Mouse (Mus musculus) thymus, adult 2 months (tissue): ENCODE data around the gene Pla1a. TPM values are rescaled to one million over a fixed set of nuclear protein-coding genes. Genes with fewer than 3 reads are reported as not detected.

ENCODE experiments used
- DNase-seq: peaks from one replicate; pipeline ENCODE4 v3.0.0; 2021
- H3K27ac ChIP-seq: fragments of 200-500 bp; 2 replicates; pipeline ENCODE4 v1.5.1; 2012; ENCODE audit warnings: low read length, control low read depth; ENCODE audit not compliant: control insufficient read depth, insufficient read depth
- H3K27me3 ChIP-seq: fragments of 200-500 bp; 2 replicates; pipeline ENCODE4 v1.6.1; 2012; ENCODE audit warnings: mild to moderate bottlenecking, low read length, moderate library complexity, mixed read lengths; ENCODE audit not compliant: control insufficient read depth, insufficient read depth
- H3K36me3 ChIP-seq: fragments of 200-500 bp; 2 replicates; pipeline ENCODE4 v1.6.1; 2012; ENCODE audit warnings: mild to moderate bottlenecking, low read length, moderate library complexity; ENCODE audit not compliant: control insufficient read depth, insufficient read depth
- H3K4me1 ChIP-seq: fragments of 200-500 bp; replicated peaks from 2 replicates; pipeline ENCODE4 v1.6.1; 2012; ENCODE audit warnings: low read length; ENCODE audit not compliant: control insufficient read depth, insufficient read depth
- H3K4me3 ChIP-seq: fragments of 200-500 bp; 2 replicates; pipeline ENCODE4 v1.5.1; 2012; ENCODE audit warnings: mild to moderate bottlenecking, low read length, control low read depth, moderate library complexity; ENCODE audit not compliant: control insufficient read depth, insufficient read depth
- CTCF ChIP-seq: fragments of 200-500 bp; IDR thresholded peaks from 2 replicates; pipeline ENCODE4 v1.5.1; 2012; ENCODE audit warnings: mild to moderate bottlenecking, control low read depth, low read length, moderate library complexity, borderline replicate concordance; ENCODE audit not compliant: control insufficient read depth, poor library complexity, insufficient read depth; ENCODE audit errors: extremely low read depth
- POLR2A ChIP-seq: fragments of 200-500 bp; IDR thresholded peaks from 2 replicates; pipeline ENCODE4 v1.6.1; 2012; ENCODE audit warnings: mild to moderate bottlenecking, low read length, control low read depth, moderate library complexity; ENCODE audit not compliant: control insufficient read depth, poor library complexity, insufficient read depth; ENCODE audit errors: extremely low read depth
- WGBS: fragments of 180-500 bp; shearing (Covaris S2); methylation state at CpG from one replicate; pipeline ENCODE4 v1.1.7; 2018; 5-methylcytosine and 5-hydroxymethylcytosine counted together
- polyA plus RNA-seq: library from polyadenylated mRNA; depleted of rRNA; stranded (reverse); fragments of >200 nt; gene quantifications from 2 replicates; pipeline ENCODE4 v1.2.3, GENCODE M21; 2012

The Pla1a gene
- polyA plus RNA-seq, 1 experiment = 5.5 TPM

- DNase-seq = no peak
- H3K27me3 ChIP-seq = no peaks in the 10 kb centered on the region
- H3K4me1 ChIP-seq = peaks cover 7% of the 10 kb centered on the region
- TF ChIP-seq CTCF (no peak), POLR2A (no peak)
- H3K36me3 ChIP-seq = no peaks in the 10 kb centered on the region
- no peak overlapping the region for H3K4me3 ChIP-seq
- 95% methylated on average over 8 of the region's 8 CpGs for WGBS
- no peak overlapping the region for H3K27ac ChIP-seq
These were observed 24.5 kb downstream of the Pla1a start for GRCm38 (mm10) chr16:38408416-38408815.

- Histone ChIP-seq H3K4me3 (no peak overlapping the region), H3K4me1 (peaks cover 9% of the 10 kb centered on the region), H3K27me3 (no peaks in the 10 kb centered on the region), H3K27ac (no peak overlapping the region), H3K36me3 (no peaks in the 10 kb centered on the region)
- no peak for TF ChIP-seq CTCF
- TF ChIP-seq POLR2A = no peak
- no peak for DNase-seq
- 70% methylated on average over 5 of the region's 5 CpGs for WGBS
These were observed 25.4 kb downstream of the Pla1a start for GRCm38 (mm10) chr16:38407584-38407983.

DNA sequence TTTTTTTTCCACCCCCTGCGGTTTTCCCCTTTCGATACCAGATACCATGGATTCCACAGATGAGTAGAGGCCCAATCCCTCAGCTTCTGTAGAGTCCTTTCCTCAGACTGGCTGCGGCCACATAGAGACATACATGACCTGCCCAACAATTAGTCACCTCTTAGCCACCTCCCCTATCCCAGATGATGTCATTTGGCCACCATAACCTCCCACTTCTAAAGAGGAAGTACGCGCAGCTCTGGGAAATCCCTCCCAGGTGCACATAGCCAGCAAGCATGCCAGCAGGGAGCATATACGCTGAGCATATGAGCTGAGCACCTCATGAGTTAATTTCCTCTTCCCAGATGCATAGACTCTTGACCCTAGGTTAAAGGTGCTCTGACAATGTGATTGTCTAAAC, 26.2 kb downstream of the Pla1a start:
- no peaks in the 10 kb centered on the region for H3K27me3 ChIP-seq
- H3K4me3 ChIP-seq = no peak overlapping the region
- 72% methylated on average over 6 of the region's 6 CpGs for WGBS
- peaks cover 9% of the 10 kb centered on the region for H3K4me1 ChIP-seq
- no peak for DNase-seq
- TF ChIP-seq POLR2A (no peak), CTCF (no peak)
- H3K36me3 ChIP-seq = no peaks in the 10 kb centered on the region
- H3K27ac ChIP-seq = no peak overlapping the region

DNA sequence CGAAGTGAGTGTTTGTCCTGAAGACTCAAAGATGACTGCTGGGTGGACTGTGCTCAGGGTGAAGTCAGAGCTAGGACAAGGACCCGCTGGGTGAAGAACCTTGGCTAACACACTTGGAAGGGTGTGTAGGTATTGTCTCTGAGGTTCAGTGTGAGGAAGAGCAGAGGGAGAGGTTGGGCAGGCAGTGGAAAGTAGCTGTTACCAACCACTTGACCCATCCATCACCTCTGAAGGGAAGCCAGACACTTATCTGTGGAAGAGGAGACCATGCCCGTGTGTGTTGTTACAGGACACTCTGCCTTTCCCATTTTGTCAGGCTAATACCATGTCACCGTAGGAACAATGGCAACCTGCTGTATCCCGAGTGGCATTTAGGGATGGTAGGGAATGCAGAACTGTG, 26.7 kb downstream of the Pla1a start:
- DNase-seq = no peak
- Histone ChIP-seq H3K4me1 (peaks cover 9% of the 10 kb centered on the region), H3K27me3 (no peaks in the 10 kb centered on the region), H3K4me3 (no peak overlapping the region), H3K36me3 (no peaks in the 10 kb centered on the region), H3K27ac (no peak overlapping the region)
- 98% methylated on average over 5 of the region's 5 CpGs for WGBS
- TF ChIP-seq CTCF (no peak), POLR2A (no peak)

DNA sequence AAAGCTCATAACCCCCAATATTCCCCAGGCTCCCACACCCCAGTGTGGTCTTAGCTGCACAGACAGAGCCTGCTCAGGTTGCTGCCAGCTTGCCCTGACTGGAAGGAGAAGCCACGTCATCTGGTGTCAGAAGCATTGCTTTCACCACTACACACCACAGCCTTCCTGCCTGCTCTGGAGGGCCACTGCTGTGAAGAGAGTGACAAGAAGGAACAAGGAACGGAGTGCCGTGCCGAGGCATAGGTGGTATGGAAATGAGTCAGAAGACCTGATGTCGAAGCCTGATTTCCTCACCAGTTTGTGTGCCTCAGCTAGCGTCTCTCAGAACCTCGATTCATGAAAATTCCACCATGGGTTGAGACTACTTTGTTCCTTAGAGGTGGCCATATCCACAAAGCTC, 29.3 kb downstream of the Pla1a start:
- Histone ChIP-seq H3K4me3 (no peak overlapping the region), H3K27ac (no peak overlapping the region), H3K4me1 (peaks cover 24% of the 10 kb centered on the region), H3K36me3 (no peaks in the 10 kb centered on the region), H3K27me3 (no peaks in the 10 kb centered on the region)
- WGBS = 9% methylated on average over 7 of the region's 7 CpGs
- TF ChIP-seq CTCF (no peak), POLR2A (no peak)
- peak; percentile 34 for DNase-seq

DNA sequence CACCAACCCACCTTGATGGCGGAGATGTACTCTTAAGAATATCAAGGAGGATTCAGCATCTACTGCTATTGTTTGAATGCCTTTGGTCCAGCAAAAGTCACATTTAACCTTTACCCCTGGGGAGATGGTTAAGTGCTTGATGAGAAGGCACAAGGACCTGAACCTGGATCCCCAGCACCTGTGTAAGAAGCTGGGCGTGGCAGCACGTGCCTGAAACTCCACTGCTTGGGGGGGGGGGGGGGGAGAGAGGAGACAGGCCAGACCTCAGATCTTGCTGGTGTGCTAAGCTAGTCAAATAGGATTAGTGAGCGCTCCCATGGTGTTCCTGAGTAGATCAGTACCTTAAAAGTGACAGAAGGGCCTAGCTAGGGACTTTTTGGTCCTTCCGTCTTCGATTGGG, 31.5 kb downstream of the Pla1a start:
- 96% methylated on average over 6 of the region's 6 CpGs for WGBS

GRCm38 (mm10) chr16:38400311-38400960, 32.5 kb downstream of the Pla1a start:
- whole genome bisulfite sequencing = 93% methylated on average over 9 of the region's 9 CpGs
- peaks cover 21% of the 10 kb centered on the region for H3K4me1 ChIP-seq
- no peak for DNase-seq
- H3K27ac ChIP-seq = no peak overlapping the region; the same call in 1 of the 2 replicates
- no peaks in the 10 kb centered on the region for H3K36me3 ChIP-seq
- H3K4me3 ChIP-seq = peak overlapping the region; percentile 33; the same call in 1 of the 2 replicates
- H3K27me3 ChIP-seq = no peaks in the 10 kb centered on the region
- no peak for TF ChIP-seq POLR2A
- no peak for TF ChIP-seq CTCF

More for the DNA sequence above, 31.5 kb downstream of the Pla1a start:
- no peaks in the 10 kb centered on the region for H3K27me3 ChIP-seq
- H3K27ac ChIP-seq = no peak overlapping the region
- H3K4me3 ChIP-seq = no peak overlapping the region
- TF ChIP-seq CTCF (no peak), POLR2A (no peak)
- DNase-seq = no peak
- H3K36me3 ChIP-seq = no peaks in the 10 kb centered on the region
- peaks cover 21% of the 10 kb centered on the region for H3K4me1 ChIP-seq
